Mouse (Mus musculus) CD4-positive helper T cell, adult 2 months (primary cell): Measurements from ENCODE around the gene Nrp2.

ENCODE experiments used
- DNase-seq: peaks from one replicate; pipeline ENCODE4 v3.0.0-alpha.2; 2012; ENCODE audit warnings: low read depth, missing footprints, low spot score

Gene Nrp2

GRCm38 (mm10) chr1:62750408-62751008, 47.4 kb downstream of the Nrp2 start:
- DNase-seq = peak; percentile 25

GRCm38 (mm10) chr1:62751011-62752006, 48.2 kb downstream of the Nrp2 start:
- DNase-seq = no peak

- no peak for DNase-seq
Observed at GRCm38 (mm10) chr1:62752055-62752454, 49.0 kb downstream of the Nrp2 start.

GRCm38 (mm10) chr1:62752661-62753333, 49.7 kb downstream of the Nrp2 start:
- DNase-seq = no peak

GRCm38 (mm10) chr1:62754066-62754835, 51.2 kb downstream of the Nrp2 start:
- no peak for DNase-seq

GRCm38 (mm10) chr1:62760086-62760485, 57.0 kb downstream of the Nrp2 start:
- no peak for DNase-seq

- no peak for DNase-seq
Observed at GRCm38 (mm10) chr1:62760565-62760964, 57.5 kb downstream of the Nrp2 start.

GRCm38 (mm10) chr1:62763779-62764178, 60.7 kb downstream of the Nrp2 start:
- DNase-seq = no peak

- DNase-seq = no peak
Observed at GRCm38 (mm10) chr1:62765171-62765570, 62.1 kb downstream of the Nrp2 start.

- no peak for DNase-seq
Observed at GRCm38 (mm10) chr1:62766766-62767165, 63.7 kb downstream of the Nrp2 start.

GRCm38 (mm10) chr1:62767611-62768010, 64.5 kb downstream of the Nrp2 start:
- no peak for DNase-seq

- DNase-seq = no peak
Observed at GRCm38 (mm10) chr1:62770576-62770975, 67.5 kb downstream of the Nrp2 start.

- no peak for DNase-seq
Observed at GRCm38 (mm10) chr1:62772391-62772790, 69.3 kb downstream of the Nrp2 start.

GRCm38 (mm10) chr1:62773105-62773920, 70.2 kb downstream of the Nrp2 start:
- DNase-seq = no peak

GRCm38 (mm10) chr1:62773921-62774191, 70.8 kb downstream of the Nrp2 start:
- DNase-seq = no peak

GRCm38 (mm10) chr1:62774288-62775218, 71.5 kb downstream of the Nrp2 start:
- DNase-seq = no peak

- no peak for DNase-seq
Observed at GRCm38 (mm10) chr1:62777320-62778235, 74.5 kb downstream of the Nrp2 start.

GRCm38 (mm10) chr1:62778910-62779309, 75.8 kb downstream of the Nrp2 start:
- DNase-seq = no peak
